ENCODE assay signal across 8 mouse cellular contexts in genomic region chr6:108530781-108531323, GRCm38 (mm10).
DNase-seq lines count a peak whose midpoint lies in the region; ATAC-seq lines count a peak whose summit lies in the region.

No protein-coding gene starts in this region.

- intact Hi-C loops in left cerebral cortex, postnatal 10 days (cut with DNase I): no loop called here

- no peaks in the 10 kb centered on the region for H3K36me3 ChIP-seq in lung, embryonic 16.5 days (ENCODE audit: control insufficient read depth, insufficient read depth, low read length)
- H3K36me3 ChIP-seq in forebrain, embryonic 14.5 days (ENCODE audit: control insufficient read depth, insufficient read depth, low read length): no peaks in the 10 kb centered on the region
- H3K36me3 ChIP-seq in liver, embryonic 13.5 days: no peaks in the 10 kb centered on the region
- H3K36me3 ChIP-seq in stomach, embryonic 16.5 days (ENCODE audit: control insufficient read depth, insufficient read depth, low read length): no peaks in the 10 kb centered on the region

- H3K27ac ChIP-seq in lung, embryonic 16.5 days (ENCODE audit: low read length): no peak overlapping the region; the same call in 1 of the 2 replicates
- no peak overlapping the region for H3K27ac ChIP-seq in forebrain, embryonic 14.5 days (ENCODE audit: low read depth, low read length)
- H3K27ac ChIP-seq in liver, embryonic 13.5 days: peak overlapping the region; percentile 85
- H3K27ac ChIP-seq in stomach, embryonic 16.5 days (ENCODE audit: low read length): peak overlapping the region; percentile 82

- H3K27me3 ChIP-seq in lung, embryonic 16.5 days (ENCODE audit: control insufficient read depth, insufficient read depth, low read depth, low read length): no peaks in the 10 kb centered on the region
- H3K27me3 ChIP-seq in forebrain, embryonic 14.5 days (replicated peaks; ENCODE audit: control insufficient read depth, insufficient read depth, low read length): no peaks in the 10 kb centered on the region
- H3K27me3 ChIP-seq in liver, embryonic 13.5 days: no peaks in the 10 kb centered on the region
- no peaks in the 10 kb centered on the region for H3K27me3 ChIP-seq in stomach, embryonic 16.5 days (ENCODE audit: control insufficient read depth, insufficient read depth, low read length)

- H3K9ac ChIP-seq in lung, embryonic 16.5 days (ENCODE audit: low read length): no peak overlapping the region
- H3K9ac ChIP-seq in forebrain, embryonic 14.5 days (ENCODE audit: low read length): no peak overlapping the region
- H3K9ac ChIP-seq in liver, embryonic 13.5 days: peak overlapping the region; percentile 58; the same call in 1 of the 2 replicates
- H3K9ac ChIP-seq in stomach, embryonic 16.5 days (ENCODE audit: low read length): no peak overlapping the region

- peaks cover 24% of the 10 kb centered on the region for H3K4me1 ChIP-seq in lung, embryonic 16.5 days (replicated peaks; ENCODE audit: control insufficient read depth, insufficient read depth, low read length)
- 0 out of 2 replicates have a peak, but pooled peaks cover 2% of the 10 kb centered on the region for H3K4me1 ChIP-seq in forebrain, embryonic 14.5 days (ENCODE audit: control insufficient read depth, insufficient read depth, low read length)
- H3K4me1 ChIP-seq in liver, embryonic 13.5 days (replicated peaks): peaks cover 84% of the 10 kb centered on the region
- peaks cover 23% of the 10 kb centered on the region for H3K4me1 ChIP-seq in stomach, embryonic 16.5 days (ENCODE audit: control insufficient read depth, insufficient read depth, low read length)

- DNase-seq in lung, postnatal 14 days: no peak
- no peak for DNase-seq in forebrain, embryonic 14.5 days (ENCODE audit: low spot score)
- DNase-seq in liver, embryonic 13.5 days: peak; percentile 11
- no peak for DNase-seq in cerebellum, adult 9-11 months
- no peak for DNase-seq in right cerebral cortex, postnatal 14 days
- DNase-seq in left cerebral cortex, postnatal 10 days (ENCODE audit: extremely low spot score in 1 of 2, low spot score in 2 of 2): no peak

- H3K4me3 ChIP-seq in lung, embryonic 16.5 days (ENCODE audit: low read length): no peak overlapping the region
- H3K4me3 ChIP-seq in forebrain, embryonic 14.5 days (ENCODE audit: low read depth, low read length): no peak overlapping the region
- H3K4me3 ChIP-seq in liver, embryonic 13.5 days (replicated peaks): no peak overlapping the region
- H3K4me3 ChIP-seq in stomach, embryonic 16.5 days (replicated peaks; ENCODE audit: low read length): no peak overlapping the region

- no peak overlapping the region for H3K4me2 ChIP-seq in lung, embryonic 16.5 days (ENCODE audit: low read depth, low read length)
- H3K4me2 ChIP-seq in forebrain, embryonic 14.5 days (ENCODE audit: low read length): no peak overlapping the region
- peak overlapping the region; percentile 51 for H3K4me2 ChIP-seq in liver, embryonic 13.5 days
- no peak overlapping the region for H3K4me2 ChIP-seq in stomach, embryonic 16.5 days (ENCODE audit: low read depth, low read length)

- WGBS in lung, embryonic 16.5 days: 33% methylated on average over 6 of the region's 6 CpGs
- WGBS in forebrain, embryonic 14.5 days: 28% methylated on average over 6 of the region's 6 CpGs
- 58% methylated on average over 6 of the region's 6 CpGs for WGBS in liver, embryonic 13.5 days (ENCODE audit: insufficient replicate concordance)
- WGBS in stomach, embryonic 16.5 days: 29% methylated on average over 6 of the region's 6 CpGs

- ATAC-seq in lung, embryonic 16.5 days (ENCODE audit: low read depth): 0 out of 2 replicates have a peak, but pooled peaks have one; percentile 12
- peak; percentile 41; the same call in 1 of the 2 replicates for ATAC-seq in forebrain, embryonic 14.5 days
- ATAC-seq in liver, embryonic 13.5 days (ENCODE audit: low read depth): no peak
- ATAC-seq in stomach, embryonic 16.5 days (ENCODE audit: insufficient read depth, low FRiP score): 0 out of 2 replicates have a peak, but pooled peaks have one; percentile 5

- H3K9me3 ChIP-seq in lung, embryonic 16.5 days (ENCODE audit: control insufficient read depth, low read length): no peaks in the 10 kb centered on the region
- H3K9me3 ChIP-seq in forebrain, embryonic 14.5 days (replicated peaks; ENCODE audit: control insufficient read depth, low read length): no peaks in the 10 kb centered on the region
- H3K9me3 ChIP-seq in liver, embryonic 13.5 days (replicated peaks): no peaks in the 10 kb centered on the region
- H3K9me3 ChIP-seq in stomach, embryonic 16.5 days (replicated peaks; ENCODE audit: control insufficient read depth, low read length): no peaks in the 10 kb centered on the region

Comparison
In these comparisons a context has a peak if more than half of its experiments do, and no peak if none do; other contexts are left out.
1. H3K27ac ChIP-seq: peak in liver, embryonic 13.5 days (single experiment) and stomach, embryonic 16.5 days (single experiment); none in lung, embryonic 16.5 days (single experiment) and forebrain, embryonic 14.5 days (single experiment).